Mouse (Mus musculus) forebrain, embryonic 16.5 days (tissue): ENCODE measurements at regions not wholly inside any gene's neighbourhood (a gene's known extent, or its start where the extent isn't known, plus 50 kb on each side); places are given as distances from the start of the nearest gene placed in this dataset.

Experiments used
- ATAC-seq: fragments of 200-750 bp; cut with Nextera tagmentation; 2 replicates; pipeline ENCODE4 v1.8.0; 2017; ENCODE audit warnings: mild to moderate bottlenecking, moderate library complexity
- H3K27ac ChIP-seq: fragments of 300-500 bp; sonication (generic); 2 replicates; pipeline ENCODE4 v1.5.1; 2014; ENCODE audit warnings: low read length, control low read depth
- H3K27me3 ChIP-seq: fragments of 300-500 bp; sonication (generic); replicated peaks from 2 replicates; pipeline ENCODE4 v1.6.1; 2014; ENCODE audit warnings: low read length; ENCODE audit not compliant: control insufficient read depth, insufficient read depth
- H3K36me3 ChIP-seq: fragments of 300-500 bp; sonication (generic); 2 replicates; pipeline ENCODE4 v1.6.1; 2014; ENCODE audit not compliant: control insufficient read depth, insufficient read depth
- H3K4me1 ChIP-seq: fragments of 300-500 bp; sonication (generic); replicated peaks from 2 replicates; pipeline ENCODE4 v1.6.1; 2014; ENCODE audit warnings: low read length; ENCODE audit not compliant: control insufficient read depth, insufficient read depth
- H3K4me2 ChIP-seq: fragments of 300-500 bp; sonication (generic); 2 replicates; pipeline ENCODE4 v1.6.1; 2014; ENCODE audit warnings: mild to moderate bottlenecking, low read length, control low read depth
- H3K4me3 ChIP-seq: fragments of 300-500 bp; sonication (generic); replicated peaks from 2 replicates; pipeline ENCODE4 v1.5.1; 2014; ENCODE audit warnings: mild to moderate bottlenecking, low read length, control low read depth
- H3K9ac ChIP-seq: fragments of 300-500 bp; sonication (generic); replicated peaks from 2 replicates; pipeline ENCODE4 v1.6.1; 2014; ENCODE audit warnings: low read depth, low read length, control low read depth
- H3K9me3 ChIP-seq: fragments of 300-500 bp; sonication (generic); 2 replicates; pipeline ENCODE4 v1.6.1; 2016; ENCODE audit warnings: low read length; ENCODE audit not compliant: control insufficient read depth
- whole genome bisulfite sequencing: fragments of 180-500 bp; shearing (Covaris S2); extraction: QIAGEN DNeasy Blood & Tissue Kit; methylation state at CpG from one replicate; pipeline ENCODE4 v1.1.7; 2014; 5-methylcytosine and 5-hydroxymethylcytosine counted together

GRCm38 (mm10) chr9:49973974-49974495 lies 175.3 kb upstream of the Ncam1 start:
- Histone ChIP-seq H3K9me3 (no peaks in the 10 kb centered on the region), H3K4me1 (peaks cover 8% of the 10 kb centered on the region), H3K27me3 (no peaks in the 10 kb centered on the region), H3K36me3 (no peaks in the 10 kb centered on the region), H3K4me3 (no peak overlapping the region), H3K27ac (no peak overlapping the region), H3K4me2 (no peak overlapping the region), H3K9ac (no peak overlapping the region)
- ATAC-seq, result no peak
- WGBS, result 89% methylated on average over 5 of the region's 5 CpGs

GRCm38 (mm10) chr9:49969429-49969828 lies 170.7 kb upstream of the Ncam1 start:
- no peak overlapping the region for H3K4me3 ChIP-seq
- no peak overlapping the region for H3K27ac ChIP-seq
- WGBS, result 75% methylated on average over 6 of the region's 6 CpGs
- H3K4me1 ChIP-seq, result no peaks in the 10 kb centered on the region
- H3K36me3 ChIP-seq, result no peaks in the 10 kb centered on the region
- no peak overlapping the region for H3K9ac ChIP-seq
- H3K27me3 ChIP-seq, result no peaks in the 10 kb centered on the region
- H3K9me3 ChIP-seq, result no peaks in the 10 kb centered on the region
- H3K4me2 ChIP-seq, result no peak overlapping the region
- no peak for ATAC-seq

GRCm38 (mm10) chr9:49964666-49965065 lies 165.9 kb upstream of the Ncam1 start:
- H3K36me3 ChIP-seq, result no peaks in the 10 kb centered on the region
- 82% methylated on average over 4 of the region's 4 CpGs for WGBS
- no peak overlapping the region for H3K9ac ChIP-seq
- no peaks in the 10 kb centered on the region for H3K9me3 ChIP-seq
- H3K4me2 ChIP-seq, result no peak overlapping the region
- H3K27me3 ChIP-seq, result no peaks in the 10 kb centered on the region
- ATAC-seq, result no peak
- H3K4me1 ChIP-seq, result no peaks in the 10 kb centered on the region; the same call in 1 of the 2 replicates
- no peak overlapping the region for H3K27ac ChIP-seq
- H3K4me3 ChIP-seq, result no peak overlapping the region

- H3K9ac ChIP-seq, result no peak overlapping the region
- no peaks in the 10 kb centered on the region for H3K9me3 ChIP-seq
- no peaks in the 10 kb centered on the region; the same call in 1 of the 2 replicates for H3K4me1 ChIP-seq
- H3K4me2 ChIP-seq, result no peak overlapping the region
- no peak overlapping the region for H3K27ac ChIP-seq
- WGBS, result 56% methylated on average over 8 of the region's 8 CpGs
- ATAC-seq, result no peak
- H3K4me3 ChIP-seq, result no peak overlapping the region
- no peaks in the 10 kb centered on the region for H3K36me3 ChIP-seq
- H3K27me3 ChIP-seq, result no peaks in the 10 kb centered on the region
These were observed 163.9 kb upstream of the Ncam1 start for GRCm38 (mm10) chr9:49962561-49963071.

GRCm38 (mm10) chr9:49961965-49962364 lies 163.2 kb upstream of the Ncam1 start:
- no peaks in the 10 kb centered on the region for H3K36me3 ChIP-seq
- no peak overlapping the region for H3K9ac ChIP-seq
- H3K27me3 ChIP-seq, result no peaks in the 10 kb centered on the region
- WGBS, result 44% methylated on average over 3 of the region's 3 CpGs
- H3K4me2 ChIP-seq, result no peak overlapping the region
- no peaks in the 10 kb centered on the region for H3K9me3 ChIP-seq
- H3K27ac ChIP-seq, result no peak overlapping the region
- H3K4me1 ChIP-seq, result no peaks in the 10 kb centered on the region; the same call in 1 of the 2 replicates
- no peak overlapping the region for H3K4me3 ChIP-seq
- ATAC-seq, result no peak

DNA sequence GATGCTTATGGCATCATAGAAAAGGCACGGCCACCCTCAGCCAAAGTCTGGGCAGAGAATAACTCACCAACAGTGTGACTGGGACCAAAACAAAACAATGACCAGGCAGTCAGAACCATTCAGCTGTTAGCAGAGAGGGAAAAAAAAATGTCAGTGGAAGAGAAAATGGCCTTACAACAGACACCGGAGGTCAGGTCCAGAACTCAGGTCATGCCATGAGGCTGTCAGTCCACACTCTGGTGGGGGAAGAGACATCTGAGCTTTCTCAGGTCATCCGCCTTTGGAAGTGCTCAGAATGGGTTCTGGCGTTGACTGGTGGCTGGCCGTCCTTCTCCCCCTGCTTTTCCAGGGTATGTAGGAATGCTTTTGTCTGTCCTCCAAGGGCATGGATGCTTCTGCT lies 162.6 kb upstream of the Ncam1 start:
- no peak overlapping the region for H3K4me3 ChIP-seq
- no peak for ATAC-seq
- H3K27me3 ChIP-seq, result no peaks in the 10 kb centered on the region
- no peaks in the 10 kb centered on the region for H3K36me3 ChIP-seq
- H3K9me3 ChIP-seq, result no peaks in the 10 kb centered on the region
- no peak overlapping the region for H3K4me2 ChIP-seq
- 77% methylated on average over 5 of the region's 5 CpGs for WGBS
- no peaks in the 10 kb centered on the region; the same call in 1 of the 2 replicates for H3K4me1 ChIP-seq
- no peak overlapping the region for H3K27ac ChIP-seq
- H3K9ac ChIP-seq, result no peak overlapping the region

GRCm38 (mm10) chr9:49959987-49960386 lies 161.3 kb upstream of the Ncam1 start:
- no peak overlapping the region for H3K27ac ChIP-seq
- no peaks in the 10 kb centered on the region; the same call in 1 of the 2 replicates for H3K4me1 ChIP-seq
- ATAC-seq, result no peak
- no peak overlapping the region for H3K9ac ChIP-seq
- no peaks in the 10 kb centered on the region for H3K36me3 ChIP-seq
- no peaks in the 10 kb centered on the region for H3K9me3 ChIP-seq
- H3K4me2 ChIP-seq, result no peak overlapping the region
- 73% methylated on average over 10 of the region's 10 CpGs for WGBS
- no peak overlapping the region for H3K4me3 ChIP-seq
- no peaks in the 10 kb centered on the region for H3K27me3 ChIP-seq

- Histone ChIP-seq H3K4me2 (no peak overlapping the region), H3K27ac (no peak overlapping the region), H3K27me3 (no peaks in the 10 kb centered on the region), H3K36me3 (no peaks in the 10 kb centered on the region), H3K9ac (no peak overlapping the region), H3K4me1 (no peaks in the 10 kb centered on the region; the same call in 1 of the 2 replicates), H3K9me3 (no peaks in the 10 kb centered on the region), H3K4me3 (no peak overlapping the region)
- 86% methylated on average over 3 of the region's 3 CpGs for WGBS
- no peak for ATAC-seq
These were observed 160.2 kb upstream of the Ncam1 start for GRCm38 (mm10) chr9:49958890-49959289.

GRCm38 (mm10) chr9:49954601-49955000 lies 155.9 kb upstream of the Ncam1 start:
- Histone ChIP-seq H3K27me3 (no peaks in the 10 kb centered on the region), H3K27ac (no peak overlapping the region), H3K4me3 (no peak overlapping the region), H3K4me2 (no peak overlapping the region), H3K9me3 (no peaks in the 10 kb centered on the region), H3K9ac (no peak overlapping the region), H3K36me3 (no peaks in the 10 kb centered on the region), H3K4me1 (no peaks in the 10 kb centered on the region)
- ATAC-seq, result no peak
- WGBS, result 54% methylated on average over 3 of the region's 3 CpGs

DNA sequence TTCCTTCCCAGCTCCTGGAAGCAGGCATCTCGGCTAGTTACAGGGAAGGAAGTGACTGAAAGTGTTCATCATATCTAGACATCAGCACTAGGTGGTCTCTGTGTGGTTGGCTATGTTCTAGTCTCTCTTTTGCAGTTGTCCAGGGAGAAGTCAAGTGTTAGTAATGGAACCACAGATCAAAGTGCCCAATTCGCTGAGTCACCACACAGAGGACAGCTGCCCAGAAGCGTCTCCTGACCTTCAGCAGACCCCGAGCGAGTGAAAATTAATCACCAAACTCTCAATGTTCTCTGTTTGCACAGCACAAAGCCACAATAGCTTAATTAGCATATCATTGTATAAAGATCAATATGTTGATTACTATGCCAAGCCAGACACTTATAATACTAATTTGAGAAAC lies 151.6 kb upstream of the Ncam1 start:
- no peak overlapping the region for H3K9ac ChIP-seq
- no peaks in the 10 kb centered on the region for H3K36me3 ChIP-seq
- no peak for ATAC-seq
- H3K9me3 ChIP-seq, result no peaks in the 10 kb centered on the region
- WGBS, result 60% methylated on average over 5 of the region's 5 CpGs
- H3K4me3 ChIP-seq, result no peak overlapping the region
- no peaks in the 10 kb centered on the region for H3K27me3 ChIP-seq
- H3K27ac ChIP-seq, result no peak overlapping the region
- no peaks in the 10 kb centered on the region for H3K4me1 ChIP-seq
- no peak overlapping the region for H3K4me2 ChIP-seq
